Mouse (Mus musculus): ENCODE measurements around the gene Gpx8.

DNA sequence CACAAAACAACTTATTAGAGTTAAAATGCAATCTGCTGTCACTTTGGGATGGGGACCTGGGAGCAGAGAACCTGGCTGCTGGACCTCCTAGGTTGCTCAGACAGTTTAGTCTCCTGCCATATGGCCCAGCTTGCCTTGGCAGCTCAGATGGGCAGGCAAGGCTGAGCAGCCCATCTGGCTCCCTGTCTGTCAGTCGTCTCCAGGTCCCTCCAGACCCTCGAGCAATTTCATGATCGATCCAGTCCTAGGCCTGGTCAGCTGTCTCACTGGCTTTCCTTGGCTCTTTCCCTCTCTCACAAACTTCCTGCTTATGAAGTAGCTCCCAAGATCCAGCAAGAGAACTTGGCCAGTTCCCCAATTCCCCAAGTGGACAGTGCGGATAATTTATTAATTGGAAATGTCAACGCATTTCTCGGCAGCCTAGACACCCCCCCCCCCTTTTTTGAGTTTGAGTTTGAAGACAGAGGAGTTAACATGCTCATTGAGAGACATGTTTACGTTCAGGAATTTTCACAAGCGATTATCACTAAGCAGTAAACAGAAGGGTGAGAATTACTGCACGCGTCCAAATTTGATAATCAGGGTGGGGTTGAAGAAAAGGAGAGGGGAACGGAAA is 11.8 kb downstream of the Gpx8 start:
- TF ChIP-seq CTCF (IDR thresholded peaks at IDR 0.05 in 2 of 3, conservative IDR thresholded peaks at IDR 0.05 in 1 of 3; ENCODE audit: control insufficient read depth in 1 of 3, insufficient read depth in 1 of 3, low read depth in 2 of 3, low read length in 3 of 3, poor library complexity in 1 of 3, severe bottlenecking in 1 of 3) = no peak
- no peak for TF ChIP-seq EP300 (IDR thresholded peaks at IDR 0.05; ENCODE audit: low read depth in 1 of 2, low read length in 2 of 2)
- TF ChIP-seq TBP (IDR thresholded peaks at IDR 0.05; ENCODE audit: low read depth, low read length) = no peak
- TF ChIP-seq USF1 (IDR thresholded peaks at IDR 0.05; ENCODE audit: low read depth, low read length) = no peak
- no peak for TF ChIP-seq CHD2 (IDR thresholded peaks at IDR 0.05; ENCODE audit: low read length)
- no peak for TF ChIP-seq USF2 (IDR thresholded peaks at IDR 0.05; ENCODE audit: borderline replicate concordance in 1 of 2, insufficient read depth in 1 of 2, low read depth in 1 of 2, low read length in 2 of 2)

All from MEL (cell line).